Mouse (Mus musculus) megakaryocyte, embryonic 14.5 days (primary cell): ENCODE results near the gene Oma1. TPM values are rescaled to one million over a fixed set of nuclear protein-coding genes. Genes with fewer than 3 reads are reported as not detected.

Experiments used
- H3K27me3 ChIP-seq: replicated peaks from 2 replicates; pipeline ENCODE3; 2012; ENCODE audit warnings: inconsistent platforms
- H3K36me3 ChIP-seq: replicated peaks from 2 replicates; pipeline ENCODE3; 2012; ENCODE audit warnings: low read length, inconsistent platforms, mixed read lengths
- H3K4me1 ChIP-seq: 2 replicates; pipeline ENCODE4 v1.6.1; 2012; ENCODE audit warnings: inconsistent platforms
- H3K4me3 ChIP-seq: replicated peaks from 2 replicates; pipeline ENCODE3; 2012; ENCODE audit warnings: moderate library complexity, mild to moderate bottlenecking, inconsistent platforms
- H3K9me3 ChIP-seq: 2 replicates; pipeline ENCODE4 v1.6.1; 2012; ENCODE audit warnings: inconsistent platforms
- FLI1 ChIP-seq: IDR thresholded peaks from 2 replicates; pipeline ENCODE4 v1.6.1; 2012; ENCODE audit warnings: low read length, inconsistent platforms, mixed read lengths
- GATA1 ChIP-seq: IDR thresholded peaks from 3 replicates; pipeline ENCODE4 v1.6.1; 2012; ENCODE audit warnings: mixed read lengths, low read length, inconsistent platforms, borderline replicate concordance
- polyA plus RNA-seq: library from polyadenylated mRNA; stranded (reverse); fragments of >175 nt; gene quantifications from 2 replicates; pipeline ENCODE4 v1.2.3, GENCODE M21; 2012; ENCODE audit warnings: low replicate concordance; ENCODE audit not compliant: insufficient read depth

Oma1 gene
- polyA plus RNA-seq, result 0.55 TPM in 1 of 2 replicates, not detected in the other

DNA sequence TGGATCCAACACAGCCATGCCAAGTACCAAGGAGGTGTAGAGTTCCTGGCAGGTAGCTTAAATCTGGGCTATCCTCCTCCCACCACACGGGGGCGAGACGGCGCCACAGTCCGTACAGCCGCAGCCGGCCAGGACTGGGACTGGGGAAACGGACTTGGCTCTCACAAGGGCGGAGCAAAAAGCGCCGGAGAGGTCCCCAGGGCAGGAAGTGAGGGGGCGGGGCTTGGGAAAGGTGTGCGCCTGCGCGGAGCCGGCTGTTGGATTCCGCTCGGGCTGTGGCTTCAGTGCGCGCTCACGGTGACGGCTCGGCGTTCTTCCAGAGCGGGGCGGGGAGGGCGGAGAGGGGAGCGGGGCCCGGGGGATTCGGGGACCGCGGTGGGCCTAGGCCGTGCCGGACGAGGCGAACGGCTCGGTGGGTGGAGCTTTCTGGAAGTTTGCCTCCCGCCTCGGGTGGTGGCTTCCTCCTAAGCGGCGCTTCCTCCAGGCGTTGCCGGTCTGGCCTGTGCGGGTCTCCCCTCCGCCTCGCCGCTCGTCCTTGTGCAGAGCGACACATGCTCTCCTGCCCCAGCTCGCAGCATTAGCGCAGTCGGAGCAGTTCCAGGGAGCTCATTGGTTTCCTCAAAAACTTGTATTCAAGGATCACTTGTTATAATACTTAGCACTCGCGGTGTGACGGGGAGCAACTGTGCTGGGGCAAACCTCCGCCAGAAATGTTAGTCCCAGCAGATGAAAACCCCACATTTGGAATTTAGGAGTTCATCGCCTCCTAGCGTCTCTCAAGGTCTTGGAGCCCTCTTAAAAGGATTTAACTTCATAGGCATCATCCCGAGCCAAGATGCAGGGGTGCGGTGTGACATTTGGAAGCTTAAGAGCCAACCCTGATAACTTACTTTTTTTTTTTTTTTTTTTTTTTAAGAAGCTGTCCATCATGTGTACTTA, at the start of gene Oma1:
Gene Oma1 (plus strand): TSS at position 226 of the 939 bp plus-strand sequence.
- no peak for TF ChIP-seq FLI1
- no peak for TF ChIP-seq GATA1
- Histone ChIP-seq H3K36me3 (peaks cover 4% of the 10 kb centered on the region), H3K9me3 (no peaks in the 10 kb centered on the region), H3K27me3 (no peaks in the 10 kb centered on the region), H3K4me1 (peaks cover 27% of the 10 kb centered on the region), H3K4me3 (peak within 1 kb of the TSS; percentile 99)

GRCm38 (mm10) chr4:103263812-103264396, 49.7 kb upstream of the Oma1 start:
- Histone ChIP-seq H3K27me3 (peaks cover 15% of the 10 kb centered on the region), H3K36me3 (no peaks in the 10 kb centered on the region), H3K4me3 (no peak overlapping the region), H3K9me3 (no peaks in the 10 kb centered on the region), H3K4me1 (no peaks in the 10 kb centered on the region)
- TF ChIP-seq FLI1 (no peak), GATA1 (no peak)

DNA sequence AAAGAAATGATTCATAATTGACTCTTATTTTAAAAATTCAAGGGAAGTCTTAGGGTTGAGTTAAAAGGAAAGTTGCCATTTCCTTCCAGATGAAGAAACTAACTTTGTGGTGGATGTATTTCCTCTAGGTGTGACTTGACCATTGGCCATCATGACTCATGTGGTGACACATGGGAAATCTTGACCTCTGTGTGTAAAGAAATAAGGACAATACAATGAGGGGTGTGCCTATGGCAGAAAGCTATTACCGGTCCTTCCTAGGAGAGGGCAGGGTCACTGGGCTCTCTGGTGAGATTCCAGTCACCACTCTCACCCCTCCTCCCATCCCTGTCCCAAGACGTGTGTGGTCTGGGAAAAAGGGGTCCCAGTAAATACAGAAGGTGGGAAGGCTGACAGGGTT, 48.4 kb upstream of the Oma1 start:
- TF ChIP-seq GATA1 (no peak), FLI1 (no peak)
- no peaks in the 10 kb centered on the region for H3K4me1 ChIP-seq
- no peak overlapping the region for H3K4me3 ChIP-seq
- no peaks in the 10 kb centered on the region for H3K36me3 ChIP-seq
- peaks cover 15% of the 10 kb centered on the region for H3K27me3 ChIP-seq
- H3K9me3 ChIP-seq, result no peaks in the 10 kb centered on the region

- H3K36me3 ChIP-seq, result no peaks in the 10 kb centered on the region
- H3K27me3 ChIP-seq, result no peaks in the 10 kb centered on the region
- no peaks in the 10 kb centered on the region for H3K4me1 ChIP-seq
- TF ChIP-seq GATA1, result no peak
- no peak for TF ChIP-seq FLI1
- H3K4me3 ChIP-seq, result no peak overlapping the region
- peaks cover 7% of the 10 kb centered on the region for H3K9me3 ChIP-seq
These were observed 44.3 kb upstream of the Oma1 start for GRCm38 (mm10) chr4:103269336-103269735.

DNA sequence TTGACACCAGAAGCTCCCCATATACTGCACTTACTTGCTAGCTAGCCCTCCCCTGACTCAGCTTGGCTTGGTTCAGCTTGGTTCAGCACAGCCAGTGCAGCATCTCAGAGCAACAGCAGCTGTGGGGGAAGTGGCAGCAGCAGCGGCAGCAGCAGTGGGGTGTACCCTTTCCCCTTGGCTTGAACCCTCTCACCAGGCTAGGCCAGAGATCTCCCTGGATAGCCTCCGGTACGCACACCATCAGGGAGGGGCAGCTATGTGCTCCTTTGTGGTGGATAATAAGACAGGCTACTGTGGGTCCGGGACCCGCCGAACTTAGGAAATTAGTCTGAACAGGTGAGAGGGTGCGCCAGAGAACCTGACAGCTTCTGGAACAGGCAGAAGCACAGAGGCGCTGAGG, 40.6 kb upstream of the Oma1 start:
- TF ChIP-seq GATA1 (no peak), FLI1 (no peak)
- H3K4me3 ChIP-seq, result peak overlapping the region; percentile 4
- no peaks in the 10 kb centered on the region for H3K4me1 ChIP-seq
- peaks cover 7% of the 10 kb centered on the region for H3K9me3 ChIP-seq
- no peaks in the 10 kb centered on the region for H3K36me3 ChIP-seq
- no peaks in the 10 kb centered on the region for H3K27me3 ChIP-seq

GRCm38 (mm10) chr4:103288342-103288741, 25.3 kb upstream of the Oma1 start:
- Histone ChIP-seq H3K4me1 (no peaks in the 10 kb centered on the region), H3K9me3 (no peaks in the 10 kb centered on the region), H3K4me3 (no peak overlapping the region), H3K27me3 (no peaks in the 10 kb centered on the region), H3K36me3 (no peaks in the 10 kb centered on the region)
- TF ChIP-seq FLI1 (no peak), GATA1 (no peak)

GRCm38 (mm10) chr4:103290763-103291162, 22.8 kb upstream of the Oma1 start, which contains the start of gene 4921539E11Rik:
TSS of gene 4921539E11Rik (minus strand) at chr4:103290863.
- H3K9me3 ChIP-seq, result no peaks in the 10 kb centered on the region
- no peaks in the 10 kb centered on the region for H3K36me3 ChIP-seq
- H3K4me1 ChIP-seq, result no peaks in the 10 kb centered on the region
- no peaks in the 10 kb centered on the region for H3K27me3 ChIP-seq
- peak within 1 kb of the TSS; percentile 76 for H3K4me3 ChIP-seq
- no peak for TF ChIP-seq GATA1
- no peak for TF ChIP-seq FLI1

DNA sequence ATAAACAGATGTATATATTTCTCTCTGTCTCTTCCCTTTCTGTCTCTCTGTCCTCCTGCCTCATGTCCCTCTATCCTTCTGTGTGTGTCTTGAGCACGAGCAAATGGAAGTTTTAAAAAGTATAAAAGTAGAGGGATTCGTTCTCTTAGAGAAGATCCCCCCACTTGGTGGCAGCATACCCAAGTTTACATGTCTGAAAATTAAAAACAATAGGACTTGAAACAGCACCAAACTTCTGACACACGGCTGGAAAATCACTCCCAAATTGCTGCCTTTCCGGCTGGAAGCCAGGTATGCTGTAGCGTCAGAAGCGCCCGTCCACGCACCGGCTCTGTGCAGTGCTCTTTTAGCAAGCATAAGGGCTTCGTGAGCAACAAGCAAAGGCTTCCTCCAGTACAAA, 14.3 kb upstream of the Oma1 start:
- H3K27me3 ChIP-seq, result peaks cover 4% of the 10 kb centered on the region
- no peaks in the 10 kb centered on the region for H3K36me3 ChIP-seq
- no peaks in the 10 kb centered on the region for H3K4me1 ChIP-seq
- no peaks in the 10 kb centered on the region for H3K9me3 ChIP-seq
- H3K4me3 ChIP-seq, result no peak overlapping the region
- no peak for TF ChIP-seq GATA1
- TF ChIP-seq FLI1, result no peak

GRCm38 (mm10) chr4:103303851-103304250, 9.8 kb upstream of the Oma1 start:
- H3K9me3 ChIP-seq, result no peaks in the 10 kb centered on the region
- H3K4me3 ChIP-seq, result no peak overlapping the region
- no peaks in the 10 kb centered on the region for H3K36me3 ChIP-seq
- H3K4me1 ChIP-seq, result no peaks in the 10 kb centered on the region
- no peak for TF ChIP-seq FLI1
- H3K27me3 ChIP-seq, result peaks cover 4% of the 10 kb centered on the region

DNA sequence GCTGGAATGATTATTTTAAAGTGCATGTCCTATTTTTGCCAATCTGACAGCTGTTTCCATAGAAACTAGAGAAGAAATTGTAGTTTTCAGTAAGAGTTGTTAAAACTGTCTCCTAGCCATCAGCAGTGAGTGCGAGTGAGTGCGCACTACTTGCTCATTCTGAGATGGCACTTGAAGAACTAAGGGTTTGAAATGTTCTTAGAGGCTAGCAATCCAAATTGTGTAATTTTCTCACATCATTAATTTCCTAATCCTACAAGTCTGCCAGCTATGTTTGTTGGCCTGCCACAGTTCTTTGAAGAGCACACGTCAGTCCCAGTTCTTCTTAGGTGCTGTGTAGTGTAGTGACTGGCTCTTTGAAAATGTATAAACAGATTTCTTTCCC, 906 bp downstream of the Oma1 start:
- Histone ChIP-seq H3K27me3 (no peaks in the 10 kb centered on the region), H3K36me3 (peaks cover 10% of the 10 kb centered on the region), H3K9me3 (no peaks in the 10 kb centered on the region), H3K4me3 (peak overlapping the region; percentile 99), H3K4me1 (peaks cover 27% of the 10 kb centered on the region)
- TF ChIP-seq GATA1 (no peak), FLI1 (no peak)
